Mouse (Mus musculus) heart, postnatal 25 days (tissue): Measurements from ENCODE around the gene Otx2. TPM values are rescaled to one million over a fixed set of nuclear protein-coding genes. Genes with fewer than 3 reads are reported as not detected.
"Not testable (repeated sequence)": the region's sequence is repeated elsewhere in the genome, so short reads cannot be mapped to it uniquely, and the experiment has no call there.

Experiments used
- DNase-seq: peaks from one replicate; pipeline ENCODE4 v3.0.0; 2022; ENCODE audit warnings: low spot score
- intact Hi-C: fragments of 180-260 bp; cut with DNase I; formaldehyde crosslinking; loops from one replicate; pipeline ENCODE4 v1.15.1; 2025
- total RNA-seq, 2 experiments: library from RNA; stranded (reverse); gene quantifications; 2 replicates each; pipeline ENCODE4 v1.2.3; 2021

The Otx2 gene
- total RNA-seq, 2 experiments from 2014 or later = not detected

DNA sequence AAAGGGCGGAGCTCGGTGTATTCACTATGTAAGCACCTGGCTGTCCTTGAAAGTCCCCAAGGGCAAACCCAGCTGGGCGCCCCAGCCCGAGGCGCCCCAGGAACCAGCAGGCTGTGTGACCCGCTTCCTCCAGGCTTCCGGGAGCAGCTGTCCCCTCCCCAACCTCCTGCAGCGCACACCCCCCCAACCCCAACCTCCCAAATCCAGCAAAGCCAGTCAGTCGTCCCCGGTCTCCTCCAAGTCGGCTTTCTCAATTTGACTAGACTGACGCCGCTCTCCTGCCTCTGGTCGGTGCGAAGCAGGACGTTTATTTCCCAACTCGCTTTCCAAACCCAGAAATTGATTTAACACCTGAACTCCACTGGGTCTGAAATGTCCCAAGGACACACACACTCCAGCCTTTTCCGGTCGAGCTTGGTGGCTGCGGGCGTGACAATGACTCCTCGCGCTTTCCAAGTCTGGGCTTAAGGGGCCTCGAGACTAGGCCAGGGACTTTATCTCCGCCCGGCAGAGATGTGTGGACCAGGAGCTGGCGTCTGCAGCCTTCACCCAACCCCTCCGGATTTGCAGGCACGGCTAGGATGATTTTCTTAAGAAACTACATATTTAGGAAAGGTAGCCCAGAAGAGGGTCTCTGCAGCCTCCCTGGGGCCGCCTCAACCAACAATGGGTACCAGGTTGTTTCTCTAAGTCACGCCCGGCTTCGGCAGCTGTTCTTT, 18.4 kb downstream of the Otx2 start:
- intact Hi-C loops = no loop called here
- DNase-seq = no peak

GRCm38 (mm10) chr14:48654551-48655072, 19.0 kb downstream of the Otx2 start:
- DNase-seq = no peak
- intact Hi-C loops = no loop called here

- intact Hi-C loops = no loop called here
- DNase-seq = no peak
Measured at GRCm38 (mm10) chr14:48653676-48654510, 19.7 kb downstream of the Otx2 start.

GRCm38 (mm10) chr14:48653081-48653480, 20.5 kb downstream of the Otx2 start:
- intact Hi-C loops = no loop called here
- DNase-seq = no peak

DNA sequence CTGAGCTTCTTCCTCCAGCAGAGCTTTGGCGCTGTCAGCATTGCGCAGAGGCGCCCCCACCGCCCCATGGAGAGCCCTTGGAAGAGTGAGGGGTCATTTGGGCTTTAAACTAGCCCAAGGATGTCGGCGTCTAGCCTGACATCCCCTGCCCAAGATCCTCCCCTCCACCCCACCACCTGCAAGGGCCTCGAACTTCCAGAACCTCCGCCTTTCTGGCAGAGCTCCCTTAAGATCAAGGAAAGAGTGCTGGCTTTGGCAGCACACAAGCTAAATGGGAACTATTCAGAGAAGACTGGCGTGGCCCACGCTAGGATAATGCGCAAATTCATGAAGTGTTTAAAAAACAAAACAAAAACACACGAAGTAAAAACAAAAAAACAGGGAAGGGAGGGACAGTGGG, 21.4 kb downstream of the Otx2 start:
- no peak for DNase-seq
- intact Hi-C loops = no loop called here

DNA sequence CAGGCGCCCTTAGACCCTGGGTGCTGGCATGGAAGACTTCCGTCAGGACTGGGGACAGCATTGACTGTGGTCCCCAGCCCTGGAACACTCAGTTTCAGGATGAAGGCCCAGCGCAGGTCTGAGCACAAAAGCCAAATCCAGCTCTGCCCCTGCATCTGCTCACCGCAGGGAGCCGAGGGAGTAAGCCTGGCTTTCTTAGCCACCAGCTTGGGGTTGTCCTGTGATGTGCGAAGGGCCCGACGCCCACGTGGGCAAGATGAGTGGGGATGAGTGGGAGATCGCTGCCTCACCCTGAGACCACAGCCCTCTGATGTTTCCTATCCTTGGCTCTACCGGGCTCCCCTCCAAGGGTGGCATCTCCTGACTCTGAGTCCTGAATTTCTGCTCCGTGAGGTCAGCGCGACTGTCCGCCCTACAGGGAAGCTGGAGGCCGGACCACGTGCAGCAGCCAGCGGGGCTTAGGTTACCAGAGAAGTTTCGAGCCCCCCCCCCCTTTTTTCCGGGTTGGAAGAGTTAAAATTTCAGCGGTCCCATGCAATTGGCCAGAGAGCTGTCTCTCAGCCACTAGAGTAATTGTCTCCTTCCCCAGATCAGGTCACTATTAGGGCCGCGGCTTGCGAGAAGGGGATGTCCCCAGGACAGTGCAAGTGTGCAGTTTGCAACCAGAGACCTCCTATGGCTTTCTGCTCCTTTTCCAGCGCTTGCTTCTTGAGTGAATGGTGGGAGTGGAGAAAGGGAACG, 22.0 kb downstream of the Otx2 start:
- intact Hi-C loops = no loop called here
- no peak for DNase-seq

GRCm38 (mm10) chr14:48641462-48642395, 31.9 kb downstream of the Otx2 start:
- intact Hi-C loops = no loop called here

DNA sequence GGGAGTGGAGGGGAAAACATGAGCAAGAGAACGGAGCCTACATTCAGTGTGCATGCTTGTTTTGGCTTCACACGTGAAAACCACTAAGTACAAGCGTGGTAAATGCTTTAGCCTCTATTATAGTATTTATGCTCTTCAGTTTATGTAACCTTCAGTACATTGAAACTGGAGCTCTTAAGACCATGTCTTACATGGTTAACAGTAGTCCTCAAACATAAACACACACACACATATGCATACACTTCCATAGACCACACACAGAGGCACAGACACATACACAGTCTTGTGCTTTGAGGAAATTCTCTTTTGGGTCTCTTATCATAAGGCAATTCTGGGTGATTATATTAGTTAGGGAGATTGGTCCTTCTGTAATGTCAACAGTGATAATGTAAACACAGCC, 40.5 kb downstream of the Otx2 start:
- DNase-seq = no peak
- intact Hi-C loops = no loop called here

More at GRCm38 (mm10) chr14:48641462-48642395, 31.9 kb downstream of the Otx2 start:
- no peak for DNase-seq

DNA sequence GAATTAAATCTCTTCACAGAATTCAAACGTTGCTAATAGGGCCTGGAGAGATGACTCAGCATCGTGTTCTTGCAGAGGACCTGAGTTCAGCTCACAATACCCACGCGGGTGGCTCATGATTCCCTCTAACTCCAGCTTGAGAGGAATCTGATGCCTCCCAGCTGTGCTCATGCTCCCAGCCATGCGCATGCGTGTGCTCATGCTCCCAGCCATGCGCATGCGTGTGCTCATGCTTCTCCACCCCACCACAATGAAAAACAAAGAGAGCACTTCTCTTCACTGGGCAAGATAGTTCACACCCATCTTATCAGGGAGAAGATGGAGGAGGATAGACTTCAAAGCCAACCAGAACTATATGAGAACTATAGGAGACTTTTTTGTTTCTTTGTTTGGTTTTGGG, 41.3 kb downstream of the Otx2 start:
- DNase-seq = no peak
- intact Hi-C loops = no loop called here

GRCm38 (mm10) chr14:48631486-48631885, 42.1 kb downstream of the Otx2 start:
- intact Hi-C loops = no loop called here
- DNase-seq = no peak

- no peak for DNase-seq
- intact Hi-C loops = no loop called here
Measured at GRCm38 (mm10) chr14:48629404-48629803, 44.2 kb downstream of the Otx2 start.

DNA sequence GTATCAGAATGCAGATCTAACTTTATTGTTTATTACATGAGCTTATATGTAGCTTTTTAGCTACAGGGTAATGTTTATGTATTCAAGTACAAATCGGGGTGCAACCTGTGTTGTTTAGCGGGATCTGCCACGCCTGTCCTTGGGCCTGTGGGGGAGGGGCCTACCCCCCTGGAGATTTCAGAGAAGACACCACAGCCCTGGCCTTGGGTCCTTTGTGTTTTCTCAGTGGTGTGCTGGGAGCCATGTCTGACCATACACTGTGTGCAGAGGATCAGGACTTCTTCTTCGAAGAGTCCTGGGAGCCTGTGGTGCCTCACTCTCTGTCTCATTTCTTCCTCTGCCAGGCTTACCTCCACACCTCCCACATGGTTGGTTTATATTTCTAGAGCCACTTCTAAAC, 47.3 kb downstream of the Otx2 start:
- intact Hi-C loops = no loop called here
- no peak for DNase-seq

- DNase-seq = no peak
- intact Hi-C loops = no loop called here
Measured at GRCm38 (mm10) chr14:48625331-48625694, 48.3 kb downstream of the Otx2 start.

GRCm38 (mm10) chr14:48624596-48625330, 48.9 kb downstream of the Otx2 start:
- intact Hi-C loops = no loop called here
- no peak for DNase-seq

GRCm38 (mm10) chr14:48622726-48623125, 50.9 kb downstream of the Otx2 start:
- DNase-seq, intact Hi-C loops: not testable (repeated sequence)

DNA sequence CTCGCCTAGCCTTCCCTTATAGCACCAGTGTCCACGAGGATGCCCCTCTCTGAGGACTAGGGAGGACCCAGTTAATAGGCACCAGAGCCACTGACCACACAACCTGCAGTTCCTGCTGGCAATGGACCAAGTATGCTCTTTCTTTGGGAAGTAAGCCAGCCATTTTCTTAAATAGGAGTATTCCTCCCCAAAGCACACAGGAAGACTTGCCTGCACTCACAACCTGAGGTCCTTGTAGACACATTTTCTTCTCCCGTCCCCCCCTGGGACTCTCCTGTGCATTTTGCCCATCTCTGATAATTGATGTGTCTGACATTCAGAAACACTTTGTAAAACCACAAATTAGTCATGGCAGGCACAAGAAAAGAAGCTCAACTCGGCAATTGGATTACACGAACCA, 57.3 kb downstream of the Otx2 start:
- DNase-seq = no peak
- intact Hi-C loops = no loop called here

GRCm38 (mm10) chr14:48608641-48609310, 64.8 kb downstream of the Otx2 start:
- intact Hi-C loops = no loop called here
- no peak for DNase-seq
